Mouse (Mus musculus) MEL (cell line): ENCODE data around the gene Ciz1. TPM values are rescaled to one million over a fixed set of nuclear protein-coding genes. Genes with fewer than 3 reads are reported as not detected.

Source experiments
- DNase-seq: peaks from one replicate; pipeline ENCODE4 v3.0.0; 2011; ENCODE audit warnings: low read depth, low spot score
- H3K27ac ChIP-seq: 2 replicates; pipeline ENCODE4 v1.5.1; 2012; ENCODE audit warnings: low read depth, mild to moderate bottlenecking, control low read depth, low read length, moderate library complexity; ENCODE audit not compliant: control insufficient read depth
- H3K27me3 ChIP-seq, 2 experiments: fragments of 150-350 bp in 1 of 2; sonication (generic) in 1 of 2; 2 replicates each; pipeline ENCODE4 v1.6.1; 2012; ENCODE audit warnings: low read length in 2 of 2, mild to moderate bottlenecking in 2 of 2, improper control_type of control experiment in 1 of 2, moderate library complexity in 1 of 2; ENCODE audit not compliant: insufficient read depth in 2 of 2, control insufficient read depth in 1 of 2
- H3K36me3 ChIP-seq, 2 experiments: 2 replicates each; pipeline ENCODE4 v1.6.1; 2012 to 2014; ENCODE audit warnings: low read length in 2 of 2, improper control_type of control experiment in 1 of 2, inconsistent platforms in 1 of 2, mild to moderate bottlenecking in 1 of 2; ENCODE audit not compliant: insufficient read depth in 2 of 2, control insufficient read depth in 1 of 2
- H3K4me1 ChIP-seq, 2 experiments: fragments of 150-350 bp in 1 of 2; sonication (generic) in 1 of 2; 2 replicates each; pipeline ENCODE4 v1.6.1; 2012; ENCODE audit warnings: low read length in 2 of 2, improper control_type of control experiment in 1 of 2, mild to moderate bottlenecking in 1 of 2; ENCODE audit not compliant: insufficient read depth in 2 of 2, control insufficient read depth in 1 of 2
- H3K4me3 ChIP-seq, 2 experiments: fragments of 150-350 bp in 1 of 2; sonication (generic) in 1 of 2; 2 replicates each; pipeline ENCODE4 v1.5.1; 2012; ENCODE audit warnings: low read depth in 2 of 2, low read length in 2 of 2, mild to moderate bottlenecking in 2 of 2, moderate library complexity in 2 of 2, control low read depth in 1 of 2, improper control_type of control experiment in 1 of 2; ENCODE audit not compliant: control insufficient read depth in 1 of 2, insufficient read depth in 1 of 2
- H3K79me2 ChIP-seq: 2 replicates; pipeline ENCODE4 v1.6.1; 2012; ENCODE audit warnings: mild to moderate bottlenecking, low read length, moderate library complexity; ENCODE audit not compliant: control insufficient read depth, poor library complexity, insufficient read depth
- H3K9ac ChIP-seq: 2 replicates; pipeline ENCODE4 v1.6.1; 2012; ENCODE audit warnings: low read depth, mild to moderate bottlenecking, control low read depth, low read length, moderate library complexity; ENCODE audit not compliant: control insufficient read depth, poor library complexity, severe bottlenecking
- H3K9me3 ChIP-seq: fragments of 150-350 bp; sonication (generic); replicated peaks from 2 replicates; pipeline ENCODE4 v1.6.1; 2012; ENCODE audit warnings: mild to moderate bottlenecking, low read length, improper control_type of control experiment, moderate library complexity; ENCODE audit not compliant: insufficient read depth
- CHD2 ChIP-seq: IDR thresholded peaks from 2 replicates; pipeline ENCODE4 v1.6.1; 2011; ENCODE audit warnings: low read length, improper control_type of control experiment
- E2F4 ChIP-seq: IDR thresholded peaks from 2 replicates; pipeline ENCODE4 v1.6.1; 2011; ENCODE audit warnings: low read depth, low read length, improper control_type of control experiment, borderline replicate concordance
- ELF1 ChIP-seq: IDR thresholded peaks from 2 replicates; pipeline ENCODE4 v1.6.1; 2014; ENCODE audit warnings: low read depth, mild to moderate bottlenecking, inconsistent platforms, low read length, improper control_type of control experiment, moderate library complexity
- EP300 ChIP-seq, 2 experiments: IDR thresholded peaks; 2 replicates each; pipeline ENCODE4 v1.6.1; 2011; ENCODE audit warnings: improper control_type of control experiment in 2 of 2, low read length in 2 of 2, low read depth in 1 of 2, mild to moderate bottlenecking in 1 of 2
- ETS1 ChIP-seq: IDR thresholded peaks from 2 replicates; pipeline ENCODE4 v1.6.1; 2012; ENCODE audit warnings: low read depth, mild to moderate bottlenecking, inconsistent platforms, low read length, improper control_type of control experiment, moderate library complexity
- MAFK ChIP-seq: IDR thresholded peaks from 2 replicates; pipeline ENCODE4 v1.6.1; 2011; ENCODE audit warnings: low read depth, mild to moderate bottlenecking, low read length, improper control_type of control experiment, borderline replicate concordance
- MYB ChIP-seq: IDR thresholded peaks from 2 replicates; pipeline ENCODE4 v1.6.1; 2011; ENCODE audit warnings: mild to moderate bottlenecking, low read depth, low read length, improper control_type of control experiment
- NRF1 ChIP-seq: IDR thresholded peaks from 2 replicates; pipeline ENCODE4 v1.6.1; 2014; ENCODE audit warnings: low read depth, mild to moderate bottlenecking, inconsistent platforms, low read length, improper control_type of control experiment, moderate library complexity; ENCODE audit not compliant: poor library complexity, insufficient read depth, severe bottlenecking
- POLR2AphosphoS2 ChIP-seq: IDR thresholded peaks from 2 replicates; pipeline ENCODE4 v1.6.1; 2011; ENCODE audit warnings: low read length, improper control_type of control experiment
- RCOR1 ChIP-seq: IDR thresholded peaks from 2 replicates; pipeline ENCODE4 v1.6.1; 2012; ENCODE audit warnings: low read depth, mild to moderate bottlenecking, inconsistent platforms, low read length, improper control_type of control experiment
- SMC3 ChIP-seq: IDR thresholded peaks from 2 replicates; pipeline ENCODE4 v1.6.1; 2011; ENCODE audit warnings: low read depth, low read length, improper control_type of control experiment
- TCF12 ChIP-seq: IDR thresholded peaks from 2 replicates; pipeline ENCODE4 v1.6.1; 2014; ENCODE audit warnings: low read depth, mild to moderate bottlenecking, inconsistent platforms, low read length, improper control_type of control experiment, moderate library complexity
- USF2 ChIP-seq, 2 experiments: IDR thresholded peaks; 2 replicates each; pipeline ENCODE4 v1.6.1; 2011 to 2012; ENCODE audit warnings: improper control_type of control experiment in 2 of 2, low read length in 2 of 2, borderline replicate concordance in 1 of 2, inconsistent platforms in 1 of 2, low read depth in 1 of 2, mild to moderate bottlenecking in 1 of 2; ENCODE audit not compliant: insufficient read depth in 1 of 2
- polyA plus RNA-seq, 2 experiments: library from polyadenylated mRNA; stranded (reverse) in 1 of 2; unstranded in 1 of 2; fragments of >175 nt in 1 of 2; fragments of >200 nt in 1 of 2; gene quantifications; 2 replicates each; pipeline versions ENCODE4 v1.2.1 to v1.2.4; 2012; ENCODE audit warnings: low replicate concordance in 2 of 2, low read depth in 1 of 2; ENCODE audit not compliant: insufficient read length in 2 of 2, insufficient read depth in 1 of 2, missing spikeins in 1 of 2
- total RNA-seq: library from RNA; depleted of rRNA; stranded (reverse); fragments of 300-350 nt; gene quantifications from 2 replicates; pipeline ENCODE4 v1.2.3, GENCODE M21; 2012

The Ciz1 gene
- total and polyA plus RNA-seq, 3 experiments, result 20.7 to 99.8 TPM; not detected in 1

- no peak for DNase-seq
- Histone ChIP-seq H3K9ac (no peak overlapping the region), H3K9me3 (no peaks in the 10 kb centered on the region), H3K36me3 (peaks cover 0 to 24% of the 10 kb centered on the region in 2 experiments; a peak in 3 of 4 replicates), H3K27ac (no peak overlapping the region), H3K79me2 (peaks cover 7% of the 10 kb centered on the region; the same call in 1 of the 2 replicates), H3K4me1 (peaks cover 9 to 21% of the 10 kb centered on the region in 2 experiments), H3K4me3 (no peak overlapping the region), H3K27me3 (no peaks in the 10 kb centered on the region)
- TF ChIP-seq EP300 (IDR thresholded peaks at IDR 0.05; ENCODE audit: low read depth in 1 of 2, low read length in 2 of 2) (no peak), CHD2 (no peak), ETS1 (no peak), RCOR1 (no peak), NRF1 (no peak)
These were observed 66.5 kb downstream of the Ciz1 start for GRCm38 (mm10) chr2:32418430-32419151.

GRCm38 (mm10) chr2:32419359-32419758, 67.2 kb downstream of the Ciz1 start:
- Histone ChIP-seq H3K79me2 (peaks cover 9% of the 10 kb centered on the region; the same call in 1 of the 2 replicates), H3K27ac (no peak overlapping the region), H3K4me1 (peaks cover 14 to 27% of the 10 kb centered on the region in 2 experiments), H3K4me3 (no peak overlapping the region), H3K9me3 (no peaks in the 10 kb centered on the region), H3K27me3 (no peaks in the 10 kb centered on the region), H3K36me3 (peaks cover 0 to 29% of the 10 kb centered on the region in 2 experiments; a peak in 3 of 4 replicates), H3K9ac (no peak overlapping the region)
- TF ChIP-seq POLR2AphosphoS2 (no peak), E2F4 (no peak), NRF1 (no peak), CHD2 (no peak), ELF1 (no peak), EP300 (IDR thresholded peaks at IDR 0.05; ENCODE audit: low read depth in 1 of 2, low read length in 2 of 2) (no peak), MAFK (no peak), RCOR1 (no peak), TCF12 (no peak), MYB (no peak), USF2 (IDR thresholded peaks at IDR 0.05; ENCODE audit: borderline replicate concordance in 1 of 2, insufficient read depth in 1 of 2, low read depth in 1 of 2, low read length in 2 of 2) (no peak), SMC3 (no peak)
- no peak for DNase-seq
